In genomic region chr2:104878794-104879193, GRCm38 (mm10) we compare ENCODE assay signal across 36 mouse cellular contexts. TPM values are rescaled to one million over a fixed set of nuclear protein-coding genes. Genes with fewer than 3 reads are reported as not detected.
"Had no signal": no experiment of that assay in that cellular context is flagged by ENCODE, and none has a peak within 500 bp of the region (broad histone marks: within the 10 kb centered on the region; RNA-seq: fewer than 3 reads in every experiment).

No protein-coding gene starts in this region.

- H3K4me2 ChIP-seq: heart, embryonic 11.5 days; heart, embryonic 12.5 days; heart, embryonic 13.5 days; heart, embryonic 15.5 days; hindbrain, embryonic 12.5 days; hindbrain, embryonic 13.5 days; hindbrain, embryonic 14.5 days; hindbrain, embryonic 15.5 days; intestine, embryonic 15.5 days; kidney, embryonic 15.5 days had no signal

- H3K27me3 ChIP-seq: heart, embryonic 12.5 days; heart, embryonic 13.5 days; heart, embryonic 15.5 days; hindbrain, embryonic 12.5 days; hindbrain, embryonic 13.5 days; hindbrain, embryonic 15.5 days; intestine, embryonic 15.5 days; kidney, embryonic 15.5 days had no signal

- H3K9ac ChIP-seq: heart, embryonic 12.5 days; heart, embryonic 13.5 days; heart, embryonic 15.5 days; hindbrain, embryonic 12.5 days; hindbrain, embryonic 13.5 days; hindbrain, embryonic 14.5 days; hindbrain, embryonic 15.5 days; intestine, embryonic 15.5 days; kidney, embryonic 15.5 days had no signal

- H3K9me3 ChIP-seq: heart, embryonic 15.5 days; hindbrain, embryonic 10.5 days; hindbrain, embryonic 12.5 days; hindbrain, embryonic 13.5 days; hindbrain, embryonic 15.5 days; intestine, embryonic 15.5 days; kidney, embryonic 15.5 days had no signal

- H3K4me3 ChIP-seq: heart, embryonic 12.5 days; heart, embryonic 13.5 days; heart, embryonic 15.5 days; hindbrain, embryonic 10.5 days; hindbrain, embryonic 12.5 days; hindbrain, embryonic 13.5 days; hindbrain, embryonic 15.5 days; intestine, embryonic 15.5 days; kidney, embryonic 15.5 days; layer of hippocampus, adult 2 months; left cerebral cortex, adult 2 months had no signal

- ATAC-seq: hindbrain, embryonic 16.5 days; hindbrain, postnatal 0 days; inflammation-experienced regulatory T-cells, adult 6 months; intestine, embryonic 15.5 days; intestine, embryonic 16.5 days; intestine, postnatal 0 days had no signal

- H3K27ac ChIP-seq: heart, embryonic 13.5 days; heart, embryonic 15.5 days; hindbrain, embryonic 10.5 days; hindbrain, embryonic 12.5 days; hindbrain, embryonic 13.5 days; hindbrain, embryonic 14.5 days; hindbrain, embryonic 15.5 days; hindbrain, postnatal 0 days; intestine, embryonic 15.5 days; kidney, embryonic 15.5 days; kidney, postnatal 0 days; layer of hippocampus, adult 2 months; left cerebral cortex, adult 2 months had no signal

- H3K36me3 ChIP-seq: heart, embryonic 12.5 days; heart, embryonic 13.5 days; heart, embryonic 15.5 days; hindbrain, embryonic 10.5 days; hindbrain, embryonic 12.5 days; hindbrain, embryonic 13.5 days; hindbrain, embryonic 15.5 days; intestine, embryonic 15.5 days; kidney, embryonic 15.5 days had no signal

- H3K4me1 ChIP-seq: heart, embryonic 13.5 days; heart, embryonic 15.5 days; hindbrain, embryonic 10.5 days; hindbrain, embryonic 12.5 days; hindbrain, embryonic 13.5 days; hindbrain, embryonic 15.5 days; intestine, embryonic 15.5 days; kidney, embryonic 15.5 days had no signal

- DNase-seq: heart, postnatal 10 days; heart, postnatal 14 days; heart, postnatal 36 days; heart, postnatal 4 days; kidney, adult 11 months; kidney, adult 18-20 months; kidney, adult 2 months; kidney, adult 8-10 months; kidney, adult 9 months; kidney, postnatal 10 days; kidney, postnatal 14 days; kidney, postnatal 25 days; kidney, postnatal 36 days; kidney, postnatal 4 days; layer of hippocampus, adult 9-11 months; layer of hippocampus, postnatal 36 days had no signal

RNA-seq across cellular contexts. Expression of gene Ccdc73, which starts 11.2 kb away (rescaled TPM):
- polyA plus RNA-seq: large intestine, adult 2 months had no signal
